In genomic region chr7:132712956-132713355, GRCm38 (mm10) we compare ENCODE assay signal across 9 mouse cellular contexts.
A peak's percentile ranks its signal among the peaks of the same experiment; 100 is the strongest.
DNase-seq lines count a peak whose midpoint lies in the region; ATAC-seq and TF ChIP-seq lines count a peak whose summit lies in the region.
"Had no signal": no experiment of that assay in that cellular context is flagged by ENCODE, and none has a peak within 500 bp of the region (broad histone marks: within the 10 kb centered on the region; RNA-seq: fewer than 3 reads in every experiment).

No protein-coding gene starts in this region.

- H3K27me3 ChIP-seq in heart, embryonic 12.5 days (replicated peaks): no peaks in the 10 kb centered on the region
- no peaks in the 10 kb centered on the region for H3K27me3 ChIP-seq in lung, embryonic 14.5 days (ENCODE audit: insufficient read depth, low read length)
- H3K27me3 ChIP-seq in embryonic facial prominence, embryonic 14.5 days (replicated peaks; ENCODE audit: control insufficient read depth, insufficient read depth, low read length): no peaks in the 10 kb centered on the region
- no peaks in the 10 kb centered on the region for H3K27me3 ChIP-seq in liver, postnatal 0 days (ENCODE audit: insufficient read depth, low read length)
- H3K27me3 ChIP-seq: neural tube, embryonic 12.5 days had no signal

- H3K4me2 ChIP-seq in heart, embryonic 12.5 days: no peak overlapping the region
- H3K4me2 ChIP-seq in lung, embryonic 14.5 days: no peak overlapping the region
- H3K4me2 ChIP-seq in embryonic facial prominence, embryonic 14.5 days (ENCODE audit: low read depth, low read length): no peak overlapping the region
- H3K4me2 ChIP-seq in liver, postnatal 0 days (ENCODE audit: low read depth, low read length): no peak overlapping the region
- H3K4me2 ChIP-seq: neural tube, embryonic 12.5 days had no signal

- no peak for TF ChIP-seq CTCF in lung, embryonic 14.5 days (IDR thresholded peaks at IDR 0.05; ENCODE audit: low read depth)
- no peak for TF ChIP-seq CTCF in liver, postnatal 0 days (IDR thresholded peaks at IDR 0.05; ENCODE audit: low read depth)

- peaks cover 5% of the 10 kb centered on the region; the same call in 1 of the 2 replicates for H3K36me3 ChIP-seq in heart, embryonic 12.5 days
- peaks cover 6% of the 10 kb centered on the region for H3K36me3 ChIP-seq in lung, embryonic 14.5 days (ENCODE audit: insufficient read depth)
- peaks cover 9% of the 10 kb centered on the region; the same call in 1 of the 2 replicates for H3K36me3 ChIP-seq in embryonic facial prominence, embryonic 14.5 days (ENCODE audit: control insufficient read depth, insufficient read depth, low read length)
- H3K36me3 ChIP-seq in liver, postnatal 0 days (replicated peaks; ENCODE audit: insufficient read depth, low read length): peaks cover 48% of the 10 kb centered on the region

- intact Hi-C loops in heart, postnatal 36 days (cut with DNase I): loop anchor here (2.0 to 10.0 kb wide), 3 partner anchors 38 to 138 kb away; partner anchors contain the start of genes Fam53b and Oat

- TF ChIP-seq EP300 in liver, postnatal 0 days (IDR thresholded peaks at IDR 0.05; ENCODE audit: low read depth): no peak

- H3K4me3 ChIP-seq in heart, embryonic 12.5 days: no peak overlapping the region
- no peak overlapping the region for H3K4me3 ChIP-seq in lung, embryonic 14.5 days (ENCODE audit: low read depth, low read length)
- H3K4me3 ChIP-seq in embryonic facial prominence, embryonic 14.5 days (ENCODE audit: low read depth, low read length): no peak overlapping the region
- no peak overlapping the region for H3K4me3 ChIP-seq in liver, postnatal 0 days (ENCODE audit: low read depth, low read length)
- H3K4me3 ChIP-seq: neural tube, embryonic 12.5 days had no signal

- H3K27ac ChIP-seq in heart, embryonic 12.5 days (ENCODE audit: poor library complexity, severe bottlenecking): peak overlapping the region; percentile 97
- peak overlapping the region; percentile 75 for H3K27ac ChIP-seq in lung, embryonic 14.5 days (ENCODE audit: low read depth)
- H3K27ac ChIP-seq in embryonic facial prominence, embryonic 14.5 days (replicated peaks; ENCODE audit: low read depth, low read length): 0 out of 2 replicates have a peak overlapping the region, but pooled peaks have one; percentile 73
- H3K27ac ChIP-seq in liver, postnatal 0 days (ENCODE audit: low read depth): peak overlapping the region; percentile 89
- H3K27ac ChIP-seq: neural tube, embryonic 12.5 days had no signal

- DNase-seq in heart, postnatal 36 days: no peak
- no peak for DNase-seq in lung, embryonic 14.5 days
- DNase-seq in lung, postnatal 10 days: no peak
- no peak for DNase-seq in embryonic facial prominence, embryonic 14.5 days (ENCODE audit: low spot score)
- DNase-seq in liver, postnatal 0 days: no peak
- DNase-seq in embryo, embryonic 10 days (ENCODE audit: low spot score): no peak
- no peak for DNase-seq in thymus, postnatal 36 days

- 0 out of 2 replicates have a peak overlapping the region, but pooled peaks have one; percentile 1 for H3K9ac ChIP-seq in heart, embryonic 12.5 days
- H3K9ac ChIP-seq in lung, embryonic 14.5 days: no peak overlapping the region
- H3K9ac ChIP-seq in embryonic facial prominence, embryonic 14.5 days (ENCODE audit: low read depth, low read length): no peak overlapping the region
- no peak overlapping the region for H3K9ac ChIP-seq in liver, postnatal 0 days (replicated peaks)
- H3K9ac ChIP-seq: neural tube, embryonic 12.5 days had no signal

- peaks cover 50% of the 10 kb centered on the region for H3K4me1 ChIP-seq in heart, embryonic 12.5 days (replicated peaks)
- H3K4me1 ChIP-seq in lung, embryonic 14.5 days (ENCODE audit: insufficient read depth): peaks cover 24% of the 10 kb centered on the region
- H3K4me1 ChIP-seq in embryonic facial prominence, embryonic 14.5 days (ENCODE audit: control insufficient read depth, insufficient read depth, low read length): peaks cover 28% of the 10 kb centered on the region
- H3K4me1 ChIP-seq in liver, postnatal 0 days (ENCODE audit: insufficient read depth): peaks cover 39% of the 10 kb centered on the region

- no peaks in the 10 kb centered on the region for H3K9me3 ChIP-seq in heart, embryonic 12.5 days (replicated peaks)
- no peaks in the 10 kb centered on the region for H3K9me3 ChIP-seq in lung, embryonic 14.5 days (ENCODE audit: low read depth, low read length)
- no peaks in the 10 kb centered on the region for H3K9me3 ChIP-seq in embryonic facial prominence, embryonic 14.5 days (ENCODE audit: control insufficient read depth, low read length)
- no peaks in the 10 kb centered on the region for H3K9me3 ChIP-seq in liver, postnatal 0 days (ENCODE audit: low read length)
- H3K9me3 ChIP-seq: neural tube, embryonic 12.5 days had no signal

- 68% methylated on average over 7 of the region's 7 CpGs for WGBS in heart, embryonic 12.5 days
- 52% methylated on average over 7 of the region's 7 CpGs for WGBS in lung, embryonic 14.5 days
- 69% methylated on average over 7 of the region's 7 CpGs for WGBS in embryonic facial prominence, embryonic 14.5 days
- WGBS in liver, postnatal 0 days (ENCODE audit: insufficient replicate concordance): 65% methylated on average over 7 of the region's 7 CpGs

- no peak for ATAC-seq in heart, embryonic 12.5 days (ENCODE audit: insufficient number of reproducible peaks, low FRiP score)
- ATAC-seq in lung, embryonic 14.5 days (ENCODE audit: insufficient read depth): no peak
- ATAC-seq in embryonic facial prominence, embryonic 14.5 days (ENCODE audit: low read depth): no peak
- no peak for ATAC-seq in liver, postnatal 0 days
